Mouse (Mus musculus): ENCODE results near the gene Nrn1.

The Nrn1 gene

GRCm38 (mm10) chr13:36724533-36725470 lies 10.1 kb downstream of the Nrn1 start:
- CTCF ChIA-PET: interaction anchor here (0.7 kb wide), 1 partner anchor 620 kb away, joined by 10 read pairs; the partner anchor contains the start of gene Ly86

DNA sequence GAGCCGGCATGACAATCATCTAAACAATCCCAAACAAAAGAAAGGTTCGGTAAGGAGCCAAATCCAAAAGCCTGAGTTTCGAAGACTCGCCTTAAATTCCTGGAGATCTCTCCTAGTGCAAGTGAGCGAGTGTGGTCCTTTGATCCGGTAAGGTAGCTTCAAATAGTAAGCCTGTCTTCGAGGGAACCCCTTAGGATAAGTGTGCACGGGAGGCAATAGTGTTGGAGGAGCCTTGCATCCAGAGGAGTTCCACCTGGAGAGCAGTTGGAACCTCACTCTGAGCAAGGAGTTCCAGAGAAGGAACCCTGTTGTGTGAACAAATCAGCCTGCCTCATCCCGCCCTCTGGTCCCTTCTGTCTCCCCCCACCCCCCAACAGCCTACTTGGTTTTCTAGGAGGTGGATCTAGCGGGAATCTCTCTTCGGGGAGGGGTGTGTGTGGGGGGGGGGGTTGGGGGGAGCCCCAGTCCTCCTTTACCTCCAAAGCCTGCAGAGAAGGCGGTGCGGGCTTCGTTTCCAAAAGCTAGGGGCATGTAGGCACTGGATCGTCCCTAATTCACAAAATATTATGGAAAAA lies 11.1 kb downstream of the Nrn1 start:
- CTCF ChIA-PET: interaction anchor here (0.7 kb wide), 1 partner anchor 621 kb away, joined by 10 read pairs; the partner anchor contains the start of gene Ly86

DNA sequence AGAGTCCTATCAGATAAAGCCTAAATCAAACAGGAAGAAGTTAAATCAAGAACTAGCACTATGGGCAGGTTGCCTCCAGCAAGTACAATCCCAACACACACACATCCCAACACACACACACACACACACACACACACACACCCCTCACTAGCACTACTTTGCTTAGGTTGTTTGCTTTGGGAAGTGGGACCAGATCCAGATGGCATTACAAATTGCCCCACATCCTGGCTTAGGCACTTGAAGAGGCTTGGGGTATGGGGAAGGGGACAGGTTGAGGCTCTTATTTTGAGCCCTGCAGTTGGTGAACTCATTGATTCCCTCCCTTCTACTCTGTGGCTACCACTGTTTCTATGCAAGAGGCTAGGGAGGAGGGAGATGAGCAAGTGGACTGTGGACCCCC lies 12.6 kb downstream of the Nrn1 start:
- CTCF ChIA-PET: no interaction called here

DNA sequence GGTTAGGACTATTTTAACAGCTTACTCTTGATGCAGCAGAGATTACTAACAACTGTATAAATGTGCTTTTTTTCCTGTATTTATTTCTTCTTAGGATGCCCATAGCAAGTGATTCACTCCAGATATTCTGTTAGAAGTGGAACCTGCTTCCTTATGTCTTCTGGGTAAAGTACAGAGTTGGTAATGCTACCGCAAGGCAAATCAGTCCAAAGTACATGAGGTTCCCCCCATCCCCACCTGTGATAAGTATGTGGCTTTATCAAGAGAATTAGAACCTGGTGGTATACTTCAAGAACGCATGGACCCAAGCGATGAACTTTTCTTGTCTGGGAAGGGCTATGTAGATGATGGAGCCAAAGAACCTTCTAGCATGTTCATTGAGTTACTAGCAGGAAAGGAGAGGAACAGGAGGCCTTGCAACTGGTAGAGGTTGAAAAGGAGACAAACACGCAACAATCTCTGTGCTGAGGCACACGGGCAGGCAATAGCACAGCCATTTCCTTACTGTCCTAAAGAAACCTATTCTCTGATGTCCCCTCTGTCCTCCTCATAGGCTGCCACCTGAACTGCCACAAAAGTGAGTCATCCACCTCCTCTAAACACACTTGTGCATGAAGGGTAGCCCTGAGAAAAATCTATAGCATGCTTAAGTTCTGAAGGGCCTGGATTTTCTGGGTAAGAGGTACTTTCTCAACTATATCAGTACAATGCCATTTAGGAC lies 14.5 kb downstream of the Nrn1 start:
- CTCF ChIA-PET: no interaction called here

DNA sequence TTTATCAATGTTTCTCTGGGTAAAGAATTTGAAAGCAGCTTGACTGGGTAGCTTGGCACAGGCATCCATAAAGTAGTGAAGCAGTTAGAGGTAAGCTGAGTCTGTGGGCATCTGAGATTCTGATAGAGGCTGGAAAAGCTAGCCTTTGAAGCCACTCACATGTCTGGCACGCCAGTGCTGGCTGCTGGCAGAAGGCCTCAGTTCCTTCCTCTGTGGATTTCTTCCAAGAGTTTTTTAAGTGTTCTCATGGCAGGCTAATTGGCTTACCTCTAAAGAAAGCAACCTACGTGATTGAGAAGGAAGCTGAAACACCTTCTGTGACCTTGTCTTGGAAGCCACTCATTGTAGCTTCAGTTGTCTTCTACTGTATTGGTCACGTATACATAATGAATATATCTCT lies 17.6 kb downstream of the Nrn1 start:
- CTCF ChIA-PET: interaction anchor here (0.7 kb wide), 1 partner anchor 393 kb away, joined by 3 read pairs; no protein-coding TSS in a partner anchor

DNA sequence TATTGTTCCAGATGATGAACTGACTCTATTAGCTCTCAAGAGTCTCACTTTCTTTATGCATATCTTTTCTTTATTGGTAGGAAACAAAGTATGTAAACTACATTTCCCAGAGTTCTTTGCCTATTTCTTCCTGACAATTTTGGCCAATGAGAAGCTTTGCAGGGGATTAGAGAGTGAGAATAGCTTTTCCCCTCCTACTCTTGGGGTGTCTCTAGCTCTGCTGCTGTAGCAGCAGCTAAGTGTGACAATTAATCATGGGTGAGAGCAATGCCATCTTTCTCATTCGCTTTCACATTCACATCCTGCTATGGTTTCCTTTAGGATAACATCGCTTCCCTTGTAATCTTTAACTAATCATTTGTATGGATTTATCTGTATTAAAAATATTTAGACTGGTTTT lies 18.2 kb downstream of the Nrn1 start:
- CTCF ChIA-PET: no interaction called here

DNA sequence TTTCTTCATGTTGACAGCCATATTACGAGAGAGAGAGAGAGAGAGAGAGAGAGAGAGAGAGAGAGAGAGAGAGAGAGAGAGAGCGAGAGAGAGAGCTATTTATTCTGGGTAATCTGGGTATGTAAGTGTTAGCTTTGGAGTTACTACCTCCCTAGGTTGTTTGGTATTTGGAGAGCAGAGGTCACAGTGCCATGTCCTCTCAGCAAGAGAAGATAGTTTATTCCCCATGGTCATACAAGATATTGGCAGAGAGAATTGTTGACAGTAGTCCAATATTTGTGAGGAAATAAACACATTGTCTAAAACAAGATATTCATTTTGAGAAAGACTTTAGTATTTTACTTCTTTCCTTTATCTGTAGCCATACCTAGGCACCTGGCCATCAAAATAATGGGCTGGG lies 20.8 kb downstream of the Nrn1 start:
- CTCF ChIA-PET: no interaction called here

GRCm38 (mm10) chr13:36707088-36707690 lies 27.7 kb downstream of the Nrn1 start:
- CTCF ChIA-PET: no interaction called here

- CTCF ChIA-PET: no interaction called here
These were observed 38.6 kb downstream of the Nrn1 start for GRCm38 (mm10) chr13:36696351-36696771.

- CTCF ChIA-PET: no interaction called here
These were observed 39.3 kb downstream of the Nrn1 start for GRCm38 (mm10) chr13:36695516-36696201.

DNA sequence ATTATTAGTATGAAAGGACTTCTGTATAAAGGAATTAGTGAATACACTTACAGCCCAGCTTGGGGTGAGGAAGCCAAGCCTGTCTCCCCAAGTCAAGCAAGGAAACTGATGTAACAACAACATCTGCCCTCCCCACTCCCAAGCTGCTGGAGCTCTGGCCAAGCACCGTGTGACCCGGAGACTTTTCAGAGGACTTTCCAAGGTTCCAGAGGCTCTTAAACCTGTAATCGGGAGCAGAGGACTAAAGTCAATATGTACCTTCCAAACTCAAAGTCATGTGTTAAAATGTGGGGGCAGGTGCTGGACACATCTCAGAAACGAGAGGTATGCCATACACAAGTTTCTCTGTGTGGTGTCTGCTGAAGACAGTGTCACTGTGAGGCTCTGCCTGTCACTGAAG lies 51.4 kb downstream of the Nrn1 start:
- CTCF ChIA-PET: no interaction called here

- CTCF ChIA-PET: no interaction called here
These were observed 54.1 kb downstream of the Nrn1 start for GRCm38 (mm10) chr13:36680690-36681355.

GRCm38 (mm10) chr13:36679345-36679744 lies 55.6 kb downstream of the Nrn1 start:
- CTCF ChIA-PET: no interaction called here
